Comparison of ENCODE assay signal across 14 mouse cellular contexts in genomic region chr10:125944762-125945504, GRCm38 (mm10). TPM values are rescaled to one million over a fixed set of nuclear protein-coding genes. Genes with fewer than 3 reads are reported as not detected.
"Had no signal": no experiment of that assay in that cellular context is flagged by ENCODE, and none has a peak within 500 bp of the region (broad histone marks: within the 10 kb centered on the region; RNA-seq: fewer than 3 reads in every experiment).

No protein-coding gene starts in this region.

- H3K4me3 ChIP-seq: limb, embryonic 15.5 days; liver, embryonic 12.5 days; midbrain, embryonic 10.5 days; neural tube, embryonic 12.5 days had no signal

- H3K9ac ChIP-seq: limb, embryonic 15.5 days; liver, embryonic 12.5 days; lung, embryonic 14.5 days; neural tube, embryonic 12.5 days had no signal

- H3K4me2 ChIP-seq: limb, embryonic 15.5 days; liver, embryonic 12.5 days; lung, embryonic 14.5 days; neural tube, embryonic 12.5 days had no signal

- H3K9me3 ChIP-seq: limb, embryonic 15.5 days; liver, embryonic 12.5 days; midbrain, embryonic 10.5 days; neural tube, embryonic 12.5 days had no signal

- DNase-seq: kidney, adult 18-20 months; kidney, postnatal 10 days; layer of hippocampus, adult 9-11 months; layer of hippocampus, postnatal 36 days; lung, embryonic 14.5 days; lung, postnatal 10 days; lung, postnatal 4 days; right cerebral cortex, postnatal 14 days; thymus, postnatal 36 days had no signal

- H3K27me3 ChIP-seq: limb, embryonic 15.5 days; liver, embryonic 12.5 days; neural tube, embryonic 12.5 days had no signal

- H3K36me3 ChIP-seq: limb, embryonic 15.5 days; liver, embryonic 12.5 days; midbrain, embryonic 10.5 days; neural tube, embryonic 12.5 days had no signal

- H3K27ac ChIP-seq: limb, embryonic 15.5 days; liver, embryonic 12.5 days; midbrain, embryonic 10.5 days; neural tube, embryonic 12.5 days had no signal

- ATAC-seq: liver, embryonic 12.5 days had no signal

- H3K4me1 ChIP-seq: liver, embryonic 12.5 days; neural tube, embryonic 12.5 days had no signal

RNA-seq across cellular contexts. Expression of gene Lrig3, which starts 21.0 kb away (rescaled TPM):
- total RNA-seq: neutrophil, adult 5-6 weeks had no signal
